Mouse (Mus musculus) gastrocnemius, postnatal 25 days (tissue): ENCODE measurements around the gene Nos3. TPM values are rescaled to one million over a fixed set of nuclear protein-coding genes. Genes with fewer than 3 reads are reported as not detected.
"Not testable (repeated sequence)": the region's sequence is repeated elsewhere in the genome, so short reads cannot be mapped to it uniquely, and the experiment has no call there.

Source experiments
- DNase-seq: peaks from one replicate; pipeline ENCODE4 v3.0.0; 2022
- total RNA-seq, 2 experiments: library from RNA; stranded (reverse); gene quantifications; 1 replicate in 1 of 2; 2 replicates in 1 of 2; pipeline ENCODE4 v1.2.3; 2021

Gene Nos3
- total RNA-seq, 2 experiments from 2014 or later: 5.6 to 7.7 TPM

- no peak for DNase-seq
Observed at GRCm38 (mm10) chr5:24374666-24375328, 10.2 kb downstream of the Nos3 start.

GRCm38 (mm10) chr5:24378700-24379099, 14.1 kb downstream of the Nos3 start:
- DNase-seq: no peak

GRCm38 (mm10) chr5:24379501-24379900, 14.9 kb downstream of the Nos3 start:
- DNase-seq: no peak

GRCm38 (mm10) chr5:24380499-24380898, 15.9 kb downstream of the Nos3 start:
- DNase-seq: no peak

- DNase-seq: no peak
Observed at GRCm38 (mm10) chr5:24381486-24381885, 16.9 kb downstream of the Nos3 start.

GRCm38 (mm10) chr5:24381988-24382387, 17.4 kb downstream of the Nos3 start:
- no peak for DNase-seq

GRCm38 (mm10) chr5:24383026-24383859, 18.6 kb downstream of the Nos3 start:
- peak; percentile 80 for DNase-seq

GRCm38 (mm10) chr5:24384407-24384806, 19.8 kb downstream of the Nos3 start:
- peak; percentile 46 for DNase-seq

- DNase-seq: no peak
Observed at GRCm38 (mm10) chr5:24385374-24385773, 20.8 kb downstream of the Nos3 start.

- DNase-seq: no peak
Observed at GRCm38 (mm10) chr5:24385887-24386550, 21.4 kb downstream of the Nos3 start.

- peak; percentile 67 for DNase-seq
Observed at GRCm38 (mm10) chr5:24387264-24388241, 22.9 kb downstream of the Nos3 start.

- DNase-seq: no peak
Observed at GRCm38 (mm10) chr5:24388246-24388915, 23.8 kb downstream of the Nos3 start.

GRCm38 (mm10) chr5:24389011-24389657, 24.5 kb downstream of the Nos3 start:
- DNase-seq: no peak

GRCm38 (mm10) chr5:24389658-24390020, 25.0 kb downstream of the Nos3 start:
- no peak for DNase-seq

- DNase-seq: no peak
Observed at GRCm38 (mm10) chr5:24391864-24392263, 27.3 kb downstream of the Nos3 start, which contains the start of gene Atg9b. Atg9b (minus strand) TSS chr5:24392143.

- DNase-seq: no peak
Observed at GRCm38 (mm10) chr5:24392724-24393123, 28.1 kb downstream of the Nos3 start.

GRCm38 (mm10) chr5:24393392-24393997, 28.9 kb downstream of the Nos3 start, which contains the start of gene Abcb8:
Abcb8 (plus strand) TSS chr5:24393663.
- DNase-seq: peak; percentile 68

- peak; percentile 95 for DNase-seq
Observed at GRCm38 (mm10) chr5:24394165-24394894, 29.7 kb downstream of the Nos3 start.

GRCm38 (mm10) chr5:24396254-24396653, 31.6 kb downstream of the Nos3 start:
- DNase-seq: not testable (repeated sequence)
